ENCODE assay signal across 9 mouse cellular contexts in genomic region chr15:11904043-11904847, GRCm38 (mm10). TPM values are rescaled to one million over a fixed set of nuclear protein-coding genes. Genes with fewer than 3 reads are reported as not detected.
DNase-seq lines count a peak whose midpoint lies in the region; ATAC-seq and TF ChIP-seq lines count a peak whose summit lies in the region.
"Had no signal": no experiment of that assay in that cellular context is flagged by ENCODE, and none has a peak within 500 bp of the region (broad histone marks: within the 10 kb centered on the region; RNA-seq: fewer than 3 reads in every experiment).

No protein-coding gene starts in this region.

- no peaks in the 10 kb centered on the region for H3K36me3 ChIP-seq in ES-E14 (ENCODE audit: control insufficient read depth, insufficient read depth, low read length, poor library complexity, severe bottlenecking)
- H3K36me3 ChIP-seq in forebrain, postnatal 0 days (ENCODE audit: insufficient read depth): no peaks in the 10 kb centered on the region
- no peaks in the 10 kb centered on the region for H3K36me3 ChIP-seq in intestine, embryonic 15.5 days
- H3K36me3 ChIP-seq in liver, embryonic 12.5 days: no peaks in the 10 kb centered on the region
- H3K36me3 ChIP-seq in neural tube, embryonic 12.5 days: no peaks in the 10 kb centered on the region

- WGBS in forebrain, postnatal 0 days: under 1% methylated on average over 48 of the region's 48 CpGs
- WGBS in intestine, embryonic 15.5 days: under 1% methylated on average over 48 of the region's 48 CpGs
- 2% methylated on average over 48 of the region's 48 CpGs for WGBS in liver, embryonic 12.5 days (ENCODE audit: insufficient replicate concordance)
- WGBS in neural tube, embryonic 12.5 days: under 1% methylated on average over 48 of the region's 48 CpGs

- no peaks in the 10 kb centered on the region for H3K9me3 ChIP-seq in ES-E14 (ENCODE audit: control insufficient read depth, insufficient read depth, low read depth, low read length)
- no peaks in the 10 kb centered on the region for H3K9me3 ChIP-seq in forebrain, postnatal 0 days (ENCODE audit: low read length)
- H3K9me3 ChIP-seq in intestine, embryonic 15.5 days: no peaks in the 10 kb centered on the region
- no peaks in the 10 kb centered on the region for H3K9me3 ChIP-seq in liver, embryonic 12.5 days (replicated peaks)
- H3K9me3 ChIP-seq in neural tube, embryonic 12.5 days: no peaks in the 10 kb centered on the region

- H3K4me3 ChIP-seq in ES-E14 (ENCODE audit: insufficient read depth in 1 of 2, low read depth in 1 of 2, low read length in 2 of 2, poor library complexity in 1 of 2, severe bottlenecking in 1 of 2): peak overlapping the region; percentile 50 to 57
- H3K4me3 ChIP-seq in forebrain, postnatal 0 days (ENCODE audit: low read depth, low read length): peak overlapping the region; percentile 50
- H3K4me3 ChIP-seq in intestine, embryonic 15.5 days (replicated peaks): peak overlapping the region; percentile 64
- H3K4me3 ChIP-seq in liver, embryonic 12.5 days: peak overlapping the region; percentile 51
- H3K4me3 ChIP-seq in neural tube, embryonic 12.5 days: peak overlapping the region; percentile 52

- H3K9ac ChIP-seq in ES-E14 (ENCODE audit: insufficient read depth, low read depth, low read length, poor library complexity, severe bottlenecking): peak overlapping the region; percentile 35; the same call in 1 of the 2 replicates
- peak overlapping the region; percentile 53 for H3K9ac ChIP-seq in forebrain, postnatal 0 days
- peak overlapping the region; percentile 66 for H3K9ac ChIP-seq in intestine, embryonic 15.5 days
- H3K9ac ChIP-seq in liver, embryonic 12.5 days: peak overlapping the region; percentile 52
- H3K9ac ChIP-seq in neural tube, embryonic 12.5 days: peak overlapping the region; percentile 63

- peak; percentile 26 for DNase-seq in ES-E14 (ENCODE audit: low read depth, low spot score)
- peak; percentile 6 for DNase-seq in adrenal gland, adult 8-10 months
- peak; percentile 65 for DNase-seq in forebrain, postnatal 0 days
- DNase-seq in cerebellum, postnatal 4 days (ENCODE audit: low spot score in 2 of 2): no peak
- DNase-seq in T-cell, adult 2 months (ENCODE audit: low spot score): no peak

- peak overlapping the region; percentile 97 for H3K4me2 ChIP-seq in forebrain, postnatal 0 days (ENCODE audit: low read depth)
- H3K4me2 ChIP-seq in intestine, embryonic 15.5 days (replicated peaks): peak overlapping the region; percentile 98
- H3K4me2 ChIP-seq in liver, embryonic 12.5 days: peak overlapping the region; percentile 61
- peak overlapping the region; percentile 97 for H3K4me2 ChIP-seq in neural tube, embryonic 12.5 days (replicated peaks)

- peaks cover 31% of the 10 kb centered on the region for H3K27me3 ChIP-seq in forebrain, postnatal 0 days (ENCODE audit: insufficient read depth, low read length)
- H3K27me3 ChIP-seq in intestine, embryonic 15.5 days (replicated peaks): peaks cover 31% of the 10 kb centered on the region
- peaks cover 66% of the 10 kb centered on the region for H3K27me3 ChIP-seq in liver, embryonic 12.5 days (replicated peaks)
- H3K27me3 ChIP-seq in neural tube, embryonic 12.5 days (replicated peaks): peaks cover 59% of the 10 kb centered on the region

- in situ Hi-C loops in ES-E14 (cut with MboI; ENCODE audit: low sequenced_read_pairs in 2 of 2, unreplicated experiment in 2 of 2): no loop called here

- no peak overlapping the region for H3K27ac ChIP-seq in ES-E14 (ENCODE audit: insufficient read depth, low read depth, low read length, poor library complexity, severe bottlenecking)
- no peak overlapping the region for H3K27ac ChIP-seq in forebrain, postnatal 0 days (ENCODE audit: low read depth, low read length)
- peak overlapping the region; percentile 62 for H3K27ac ChIP-seq in intestine, embryonic 15.5 days
- H3K27ac ChIP-seq in liver, embryonic 12.5 days: peak overlapping the region; percentile 62; the same call in 1 of the 2 replicates
- H3K27ac ChIP-seq in neural tube, embryonic 12.5 days: no peak overlapping the region

- peak; percentile 36; the same call in 1 of the 2 replicates for TF ChIP-seq CTCF in forebrain, postnatal 0 days (IDR thresholded peaks at IDR 0.05; ENCODE audit: low read depth)

- peak; percentile 35 for ATAC-seq in forebrain, postnatal 0 days
- ATAC-seq in intestine, embryonic 15.5 days: peak; percentile 55
- ATAC-seq in liver, embryonic 12.5 days: peak; percentile 31; the same call in 1 of the 2 replicates
- ATAC-seq in neural tube, embryonic 12.5 days (ENCODE audit: low FRiP score, low read depth): peak; percentile 54

- peaks cover 0 to 6% of the 10 kb centered on the region in 2 experiments; a peak in 2 of 4 replicates for H3K4me1 ChIP-seq in ES-E14 (ENCODE audit: control insufficient read depth in 2 of 2, insufficient read depth in 2 of 2, low read length in 2 of 2, poor library complexity in 1 of 2)
- H3K4me1 ChIP-seq in forebrain, postnatal 0 days (ENCODE audit: insufficient read depth): peaks cover 14% of the 10 kb centered on the region; the same call in 1 of the 2 replicates
- H3K4me1 ChIP-seq in intestine, embryonic 15.5 days (replicated peaks): peaks cover 21% of the 10 kb centered on the region
- H3K4me1 ChIP-seq in liver, embryonic 12.5 days: no peaks in the 10 kb centered on the region
- peaks cover 37% of the 10 kb centered on the region for H3K4me1 ChIP-seq in neural tube, embryonic 12.5 days

TF ChIP-seq in ES-E14, 5 proteins besides CTCF, POLR2A, EP300 and RAD21:
- no peak for TF ChIP-seq CHD2 (IDR thresholded peaks at IDR 0.05; ENCODE audit: low read depth, low read length)
- TF ChIP-seq HCFC1 (IDR thresholded peaks at IDR 0.05; ENCODE audit: borderline replicate concordance, insufficient read depth, low read length): no peak
- TF ChIP-seq MAFK (IDR thresholded peaks at IDR 0.05; ENCODE audit: insufficient read depth, low read depth, low read length): no peak
- TF ChIP-seq ZC3H11A (IDR thresholded peaks at IDR 0.05; ENCODE audit: borderline replicate concordance, low read depth, low read length): no peak
- TF ChIP-seq ZNF384 (IDR thresholded peaks at IDR 0.05; ENCODE audit: low read depth, low read length): no peak

RNA-seq across cellular contexts. Expression of gene Npr3, which starts 2.8 kb away (rescaled TPM):
- total RNA-seq in ES-E14 (2012; rRNA removed): 3.3 and 3.4 TPM in 2 replicates
- total RNA-seq in adrenal gland, adult 8-10 months (2022): 10 to 100 TPM; 12.6 to 98.6 (median 31.9) TPM
- 5.6 and 5.9 TPM in 2 replicates for total RNA-seq in forebrain, postnatal 0 days (2014; rRNA removed)
- polyA plus RNA-seq in forebrain, postnatal 0 days (2015; fragmentation: Nextera tagmentation; extraction: Ambion mirVana): 0.93 and 1.6 TPM in 2 replicates
- 6.3 and 8.1 TPM in 2 replicates for polyA plus RNA-seq in intestine, embryonic 15.5 days (2015; fragmentation: Nextera tagmentation; extraction: Ambion mirVana)
- 4.0 and 4.4 TPM in 2 replicates for polyA plus RNA-seq in liver, embryonic 12.5 days (2016; fragmentation: Nextera tagmentation; extraction: Ambion mirVana)
- 6.1 and 6.3 TPM in 2 replicates for polyA plus RNA-seq in neural tube, embryonic 12.5 days (2016; fragmentation: Nextera tagmentation; extraction: Ambion mirVana)
- total RNA-seq: common myeloid progenitor, adult 5-6 weeks had no signal

Comparison
In these comparisons a context has a peak if more than half of its experiments do, and no peak if none do; other contexts are left out.
1. DNase-seq: peak in ES-E14 (single experiment), adrenal gland, adult 8-10 months (single experiment) and forebrain, postnatal 0 days (single experiment); none in cerebellum, postnatal 4 days (0 of 2) and T-cell, adult 2 months (single experiment).
2. H3K27ac ChIP-seq: peak in intestine, embryonic 15.5 days (single experiment) and liver, embryonic 12.5 days (single experiment); none in ES-E14 (single experiment), forebrain, postnatal 0 days (single experiment) and neural tube, embryonic 12.5 days (single experiment).
3. Peak in every context shown above with its lines, with median percentiles within 50 percentile points of each other: H3K4me3 ChIP-seq, H3K9ac ChIP-seq, ATAC-seq and H3K4me2 ChIP-seq.